Mouse (Mus musculus) neural tube, embryonic 14.5 days (tissue): Measurements from ENCODE around the gene AU022252. TPM values are rescaled to one million over a fixed set of nuclear protein-coding genes. Genes with fewer than 3 reads are reported as not detected.
"Not testable (repeated sequence)": the region's sequence is repeated elsewhere in the genome, so short reads cannot be mapped to it uniquely, and the experiment has no call there.

Source experiments
- ATAC-seq: fragments of 200-750 bp; cut with Nextera tagmentation; 2 replicates; pipeline ENCODE4 v1.8.0; 2017; ENCODE audit warnings: low read depth, mild to moderate bottlenecking, moderate TSS enrichment, moderate library complexity
- H3K27ac ChIP-seq: fragments of 300-500 bp; sonication (generic); 2 replicates; pipeline ENCODE4 v1.5.1; 2014; ENCODE audit warnings: low read depth, mild to moderate bottlenecking, control low read depth, low read length, moderate library complexity, mixed read lengths
- H3K27me3 ChIP-seq: fragments of 300-500 bp; sonication (generic); 2 replicates; pipeline ENCODE4 v1.6.1; 2014; ENCODE audit warnings: low read length; ENCODE audit not compliant: control insufficient read depth, insufficient read depth
- H3K36me3 ChIP-seq: fragments of 300-500 bp; sonication (generic); 2 replicates; pipeline ENCODE4 v1.6.1; 2014; ENCODE audit warnings: low read length, mixed read lengths; ENCODE audit not compliant: control insufficient read depth, insufficient read depth
- H3K4me1 ChIP-seq: fragments of 300-500 bp; sonication (generic); 2 replicates; pipeline ENCODE4 v1.6.1; 2014; ENCODE audit warnings: low read length; ENCODE audit not compliant: control insufficient read depth, insufficient read depth
- H3K4me2 ChIP-seq: fragments of 300-500 bp; sonication (generic); 2 replicates; pipeline ENCODE4 v1.6.1; 2014; ENCODE audit warnings: mild to moderate bottlenecking, low read depth, low read length, control low read depth
- H3K4me3 ChIP-seq: fragments of 300-500 bp; sonication (generic); 2 replicates; pipeline ENCODE4 v1.5.1; 2014; ENCODE audit warnings: low read depth, low read length, control low read depth, mixed read lengths
- H3K9ac ChIP-seq: fragments of 300-500 bp; sonication (generic); replicated peaks from 2 replicates; pipeline ENCODE4 v1.6.1; 2014; ENCODE audit warnings: low read depth, mild to moderate bottlenecking, control low read depth, low read length, mixed read lengths
- H3K9me3 ChIP-seq: fragments of 300-500 bp; sonication (generic); 2 replicates; pipeline ENCODE4 v1.6.1; 2016; ENCODE audit warnings: low read length; ENCODE audit not compliant: control insufficient read depth
- WGBS: fragments of 180-500 bp; shearing (Covaris S2); extraction: QIAGEN DNeasy Blood & Tissue Kit; methylation state at CpG from one replicate; pipeline ENCODE4 v1.1.7; 2014; 5-methylcytosine and 5-hydroxymethylcytosine counted together
- polyA plus RNA-seq: library from polyadenylated mRNA; unstranded; fragments of >200 nt; fragmentation: Nextera tagmentation; extraction: Ambion mirVana; gene quantifications from 2 replicates; pipeline ENCODE4 v1.2.1, GENCODE M21; 2014

The AU022252 gene
- polyA plus RNA-seq, result 19.2 and 30.1 TPM in 2 replicates

GRCm38 (mm10) chr4:119232410-119233255 lies at the start of gene AU022252, which contains the start of gene P3h1:
Gene AU022252, minus strand, starts transcription at chr4:119232712.
Gene P3h1, plus strand, starts transcription at chr4:119232915.
- H3K27ac ChIP-seq, result peak within 1 kb of the TSS; percentile 39; the same call in 1 of the 2 replicates
- H3K4me3 ChIP-seq, result peak within 1 kb of the TSS; percentile 81
- no peaks in the 10 kb centered on the region for H3K27me3 ChIP-seq
- no peaks in the 10 kb centered on the region for H3K9me3 ChIP-seq
- peak within 1 kb of the TSS; percentile 85 for H3K4me2 ChIP-seq
- under 1% methylated on average over 65 of the region's 71 CpGs for WGBS
- peak; percentile 96 for ATAC-seq
- H3K9ac ChIP-seq, result peak within 1 kb of the TSS; percentile 73
- peaks cover 7% of the 10 kb centered on the region; the same call in 1 of the 2 replicates for H3K4me1 ChIP-seq
- H3K36me3 ChIP-seq, result peaks cover 8% of the 10 kb centered on the region; the same call in 1 of the 2 replicates

- peaks cover 62% of the 10 kb centered on the region for H3K36me3 ChIP-seq
- H3K9ac ChIP-seq, H3K4me3 ChIP-seq, ATAC-seq, H3K27me3 ChIP-seq, H3K4me1 ChIP-seq, H3K9me3 ChIP-seq, H3K4me2 ChIP-seq, H3K27ac ChIP-seq: not testable (repeated sequence)
- WGBS, result 93% methylated on average over 15 of the region's 15 CpGs
These were observed 46.3 kb upstream of the AU022252 start for GRCm38 (mm10) chr4:119278784-119279183.

- H3K9me3 ChIP-seq, result no peaks in the 10 kb centered on the region
- no peaks in the 10 kb centered on the region for H3K27me3 ChIP-seq
- H3K4me1 ChIP-seq, result no peaks in the 10 kb centered on the region
- H3K9ac ChIP-seq, result no peak overlapping the region
- no peak overlapping the region for H3K4me2 ChIP-seq
- peaks cover 53% of the 10 kb centered on the region for H3K36me3 ChIP-seq
- no peak for ATAC-seq
- 73% methylated on average over 2 of the region's 2 CpGs for WGBS
- H3K4me3 ChIP-seq, result no peak overlapping the region
- no peak overlapping the region for H3K27ac ChIP-seq
These were observed 43.2 kb upstream of the AU022252 start for GRCm38 (mm10) chr4:119275726-119276125.

GRCm38 (mm10) chr4:119275226-119275625 lies 42.7 kb upstream of the AU022252 start:
- H3K9ac ChIP-seq, result no peak overlapping the region
- no peak for ATAC-seq
- H3K36me3 ChIP-seq, result peaks cover 55% of the 10 kb centered on the region
- H3K27ac ChIP-seq, result no peak overlapping the region
- no peaks in the 10 kb centered on the region for H3K27me3 ChIP-seq
- 90% methylated on average over 2 of the region's 2 CpGs for WGBS
- no peak overlapping the region for H3K4me3 ChIP-seq
- H3K4me2 ChIP-seq, result no peak overlapping the region
- no peaks in the 10 kb centered on the region for H3K9me3 ChIP-seq
- H3K4me1 ChIP-seq, result no peaks in the 10 kb centered on the region

- Histone ChIP-seq H3K4me3 (no peak overlapping the region), H3K4me1 (no peaks in the 10 kb centered on the region)
- no peak for ATAC-seq
These were observed 42.1 kb upstream of the AU022252 start for GRCm38 (mm10) chr4:119274627-119275026.

GRCm38 (mm10) chr4:119266606-119267005 lies 34.1 kb upstream of the AU022252 start:
- 87% methylated on average over 13 of the region's 13 CpGs for WGBS
- H3K27ac ChIP-seq, result no peak overlapping the region
- H3K36me3 ChIP-seq, result peaks cover 7% of the 10 kb centered on the region; the same call in 1 of the 2 replicates
- H3K4me3 ChIP-seq, result no peak overlapping the region
- no peak for ATAC-seq
- H3K9ac ChIP-seq, result no peak overlapping the region
- H3K27me3 ChIP-seq, result no peaks in the 10 kb centered on the region
- no peaks in the 10 kb centered on the region for H3K9me3 ChIP-seq
- H3K4me2 ChIP-seq, result no peak overlapping the region
- no peaks in the 10 kb centered on the region for H3K4me1 ChIP-seq

More at GRCm38 (mm10) chr4:119274627-119275026, 42.1 kb upstream of the AU022252 start:
- Histone ChIP-seq H3K4me2 (no peak overlapping the region), H3K27ac (no peak overlapping the region), H3K36me3 (peaks cover 51% of the 10 kb centered on the region), H3K27me3 (no peaks in the 10 kb centered on the region), H3K9me3 (no peaks in the 10 kb centered on the region), H3K9ac (no peak overlapping the region)
- 81% methylated on average over 1 of the region's 1 CpGs for WGBS

- ATAC-seq, result no peak
- no peak overlapping the region for H3K27ac ChIP-seq
- no peak overlapping the region for H3K4me2 ChIP-seq
- WGBS, result 83% methylated on average over 3 of the region's 3 CpGs
- H3K9ac ChIP-seq, result no peak overlapping the region
- no peaks in the 10 kb centered on the region for H3K27me3 ChIP-seq
- no peaks in the 10 kb centered on the region for H3K4me1 ChIP-seq
- H3K36me3 ChIP-seq, result no peaks in the 10 kb centered on the region
- H3K4me3 ChIP-seq, result no peak overlapping the region
- no peaks in the 10 kb centered on the region for H3K9me3 ChIP-seq
These were observed 30.9 kb upstream of the AU022252 start for GRCm38 (mm10) chr4:119263459-119263858.

- Histone ChIP-seq H3K9ac (no peak overlapping the region), H3K36me3 (no peaks in the 10 kb centered on the region), H3K4me3 (no peak overlapping the region), H3K4me2 (no peak overlapping the region), H3K27ac (no peak overlapping the region), H3K4me1 (no peaks in the 10 kb centered on the region), H3K27me3 (no peaks in the 10 kb centered on the region), H3K9me3 (no peaks in the 10 kb centered on the region)
- WGBS, result 93% methylated on average over 5 of the region's 5 CpGs
- ATAC-seq, result no peak
These were observed 30.0 kb upstream of the AU022252 start for GRCm38 (mm10) chr4:119262483-119262882.

GRCm38 (mm10) chr4:119261087-119261713 lies 28.7 kb upstream of the AU022252 start:
- H3K27me3 ChIP-seq, result no peaks in the 10 kb centered on the region
- no peaks in the 10 kb centered on the region for H3K4me1 ChIP-seq
- H3K36me3 ChIP-seq, result no peaks in the 10 kb centered on the region
- no peak overlapping the region for H3K4me2 ChIP-seq
- H3K27ac ChIP-seq, result no peak overlapping the region
- no peaks in the 10 kb centered on the region for H3K9me3 ChIP-seq
- no peak overlapping the region for H3K4me3 ChIP-seq
- 70% methylated on average over 7 of the region's 7 CpGs for WGBS
- no peak for ATAC-seq
- H3K9ac ChIP-seq, result no peak overlapping the region
